Comparison of ENCODE assay signal across 9 mouse cellular contexts in genomic region chr3:88244071-88244470, GRCm38 (mm10). TPM values are rescaled to one million over a fixed set of nuclear protein-coding genes. Genes with fewer than 3 reads are reported as not detected.
DNase-seq lines count a peak whose midpoint lies in the region; ATAC-seq and TF ChIP-seq lines count a peak whose summit lies in the region.
"Had no signal": no experiment of that assay in that cellular context is flagged by ENCODE, and none has a peak within 500 bp of the region (broad histone marks: within the 10 kb centered on the region; RNA-seq: fewer than 3 reads in every experiment).

No protein-coding gene starts in this region.

- no peak overlapping the region for H3K9ac ChIP-seq in midbrain, embryonic 11.5 days (ENCODE audit: low read length)
- no peak overlapping the region for H3K9ac ChIP-seq in midbrain, embryonic 13.5 days (replicated peaks)
- no peak overlapping the region for H3K9ac ChIP-seq in lung, embryonic 14.5 days

- H3K4me2 ChIP-seq in midbrain, embryonic 11.5 days = no peak overlapping the region
- H3K4me2 ChIP-seq in midbrain, embryonic 13.5 days (replicated peaks) = no peak overlapping the region
- no peak overlapping the region for H3K4me2 ChIP-seq in lung, embryonic 14.5 days

- peaks cover 75% of the 10 kb centered on the region for H3K27me3 ChIP-seq in midbrain, embryonic 11.5 days (ENCODE audit: control insufficient read depth, insufficient read depth, low read length)
- peaks cover 74% of the 10 kb centered on the region for H3K27me3 ChIP-seq in midbrain, embryonic 13.5 days
- peaks cover 49% of the 10 kb centered on the region for H3K27me3 ChIP-seq in lung, embryonic 14.5 days (ENCODE audit: insufficient read depth, low read length)

- 9% methylated on average over 2 of the region's 2 CpGs for WGBS in midbrain, embryonic 11.5 days
- WGBS in midbrain, embryonic 13.5 days = 0% methylated on average over 2 of the region's 2 CpGs
- 3% methylated on average over 2 of the region's 2 CpGs for WGBS in lung, embryonic 14.5 days

- peaks cover 18% of the 10 kb centered on the region for H3K4me1 ChIP-seq in midbrain, embryonic 11.5 days (ENCODE audit: control insufficient read depth, insufficient read depth, low read length)
- peaks cover 46% of the 10 kb centered on the region for H3K4me1 ChIP-seq in midbrain, embryonic 13.5 days (replicated peaks)
- no peaks in the 10 kb centered on the region for H3K4me1 ChIP-seq in lung, embryonic 14.5 days (ENCODE audit: insufficient read depth)

- H3K27ac ChIP-seq in midbrain, embryonic 11.5 days (ENCODE audit: low read depth, low read length) = no peak overlapping the region
- H3K27ac ChIP-seq in midbrain, embryonic 13.5 days = no peak overlapping the region
- H3K27ac ChIP-seq in lung, embryonic 14.5 days (ENCODE audit: low read depth) = no peak overlapping the region

- DNase-seq in cerebellum, adult 11 months = peak; percentile 53
- DNase-seq in midbrain, embryonic 11.5 days (ENCODE audit: low spot score, missing footprints) = peak; percentile 94
- DNase-seq in c-Kit-positive CD71-negative TER-119-negative erythroid progenitor cells, embryonic 14.5 days (ENCODE audit: low read depth) = peak; percentile 50
- peak; percentile 70 for DNase-seq in lung, embryonic 14.5 days
- DNase-seq in spleen, postnatal 14 days (ENCODE audit: low spot score in 2 of 2) = peak; percentile 26 to 47

- H3K9me3 ChIP-seq in midbrain, embryonic 11.5 days (ENCODE audit: control insufficient read depth, low read length) = no peaks in the 10 kb centered on the region
- no peaks in the 10 kb centered on the region for H3K9me3 ChIP-seq in midbrain, embryonic 13.5 days
- H3K9me3 ChIP-seq in lung, embryonic 14.5 days (ENCODE audit: low read depth, low read length) = no peaks in the 10 kb centered on the region
- H3K9me3 ChIP-seq: megakaryocyte, embryonic 14.5 days had no signal

- TF ChIP-seq CTCF in lung, embryonic 14.5 days (IDR thresholded peaks at IDR 0.05; ENCODE audit: low read depth) = peak; percentile 87

- H3K36me3 ChIP-seq in midbrain, embryonic 11.5 days (ENCODE audit: control insufficient read depth, insufficient read depth, low read length) = no peaks in the 10 kb centered on the region
- H3K36me3 ChIP-seq in midbrain, embryonic 13.5 days = no peaks in the 10 kb centered on the region
- H3K36me3 ChIP-seq in lung, embryonic 14.5 days (ENCODE audit: insufficient read depth) = no peaks in the 10 kb centered on the region

- ATAC-seq in cerebellum, adult (ENCODE audit: insufficient number of reproducible peaks, low FRiP score, low TSS enrichment) = no peak
- no peak for ATAC-seq in midbrain, embryonic 11.5 days (ENCODE audit: low FRiP score)
- no peak for ATAC-seq in midbrain, embryonic 13.5 days
- ATAC-seq in hematopoietic stem cell, adult 5-6 weeks (replicated peaks in 1 of 2; ENCODE audit: insufficient read depth in 1 of 2, low FRiP score in 2 of 2, low TSS enrichment in 1 of 2, low read depth in 1 of 2, poor library complexity in 2 of 2, severe bottlenecking in 2 of 2) = 0 out of 4 replicates have a peak, but pooled peaks have one; percentile 22 to 33
- ATAC-seq in lung, embryonic 14.5 days (ENCODE audit: insufficient read depth) = no peak

- no peak overlapping the region for H3K4me3 ChIP-seq in midbrain, embryonic 11.5 days (ENCODE audit: low read depth, low read length)
- no peak overlapping the region for H3K4me3 ChIP-seq in midbrain, embryonic 13.5 days (replicated peaks)
- H3K4me3 ChIP-seq in lung, embryonic 14.5 days (ENCODE audit: low read depth, low read length) = no peak overlapping the region

RNA-seq across cellular contexts. Expression of gene Rhbg, which starts 10.4 kb away (rescaled TPM):
- 0.15 TPM in 1 of 2 replicates, not detected in the other for polyA plus RNA-seq in midbrain, embryonic 11.5 days (2014; fragmentation: Nextera tagmentation; extraction: Ambion mirVana)
- polyA plus RNA-seq in midbrain, embryonic 13.5 days (2015; fragmentation: Nextera tagmentation; extraction: Ambion mirVana) = 0.12 TPM in 1 of 2 replicates, not detected in the other
- total RNA-seq in hematopoietic stem cell, adult 5-6 weeks (2017) = 0.56 TPM in 1 of 2 replicates, not detected in the other
- not detected in 2 replicates for polyA plus RNA-seq in lung, embryonic 14.5 days (2014; fragmentation: Nextera tagmentation; extraction: Ambion mirVana)

RNA-seq across cellular contexts. Expression of gene Gm38392, which starts 42.9 kb away (rescaled TPM):
- polyA plus RNA-seq in midbrain, embryonic 11.5 days (2014; fragmentation: Nextera tagmentation; extraction: Ambion mirVana) = 0.11 TPM in 1 of 2 replicates, not detected in the other
- 0.16 TPM in 1 of 2 replicates, not detected in the other for polyA plus RNA-seq in midbrain, embryonic 13.5 days (2015; fragmentation: Nextera tagmentation; extraction: Ambion mirVana)
- total RNA-seq in hematopoietic stem cell, adult 5-6 weeks (2017) = not detected in 2 replicates
- polyA plus RNA-seq in lung, embryonic 14.5 days (2014; fragmentation: Nextera tagmentation; extraction: Ambion mirVana) = not detected in 2 replicates

RNA-seq across cellular contexts. Expression of gene Tsacc, which starts 52.7 kb away (rescaled TPM):
- polyA plus RNA-seq in midbrain, embryonic 11.5 days (2014; fragmentation: Nextera tagmentation; extraction: Ambion mirVana) = 7.5 and 7.9 TPM in 2 replicates
- 11.2 and 11.6 TPM in 2 replicates for polyA plus RNA-seq in midbrain, embryonic 13.5 days (2015; fragmentation: Nextera tagmentation; extraction: Ambion mirVana)
- total RNA-seq in hematopoietic stem cell, adult 5-6 weeks (2017) = 1.6 and 6.4 TPM in 2 replicates
- 9.1 and 9.9 TPM in 2 replicates for polyA plus RNA-seq in lung, embryonic 14.5 days (2014; fragmentation: Nextera tagmentation; extraction: Ambion mirVana)

RNA-seq across cellular contexts. Expression of gene Cct3, which starts 52.8 kb away (rescaled TPM):
- polyA plus RNA-seq in midbrain, embryonic 11.5 days (2014; fragmentation: Nextera tagmentation; extraction: Ambion mirVana) = 746 and 783 TPM in 2 replicates
- polyA plus RNA-seq in midbrain, embryonic 13.5 days (2015; fragmentation: Nextera tagmentation; extraction: Ambion mirVana) = 529 and 545 TPM in 2 replicates
- total RNA-seq in hematopoietic stem cell, adult 5-6 weeks (2017) = 355 and 372 TPM in 2 replicates
- 594 and 602 TPM in 2 replicates for polyA plus RNA-seq in lung, embryonic 14.5 days (2014; fragmentation: Nextera tagmentation; extraction: Ambion mirVana)

Comparison
In these comparisons a context has a peak if more than half of its experiments do, and no peak if none do; other contexts are left out.
1. DNase-seq: peak in every context shown above with its lines; median percentile 94 in midbrain, embryonic 11.5 days; 70 in lung, embryonic 14.5 days; 53 in cerebellum, adult 11 months; 50 in c-Kit-positive CD71-negative TER-119-negative erythroid progenitor cells, embryonic 14.5 days; 36 in spleen, postnatal 14 days.
2. ATAC-seq: peak in hematopoietic stem cell, adult 5-6 weeks (2 of 2); none in cerebellum, adult (single experiment), midbrain, embryonic 11.5 days (single experiment), midbrain, embryonic 13.5 days (single experiment) and lung, embryonic 14.5 days (single experiment).